Mouse (Mus musculus) cerebellum, adult 2 months (tissue): ENCODE measurements around the gene 4930432M17Rik. TPM values are rescaled to one million over a fixed set of nuclear protein-coding genes. Genes with fewer than 3 reads are reported as not detected.

Experiments
- DNase-seq, 2 experiments: peaks; one replicate each; pipeline ENCODE4 v3.0.0; 2021
- H3K27ac ChIP-seq: fragments of 200-500 bp; 2 replicates; pipeline ENCODE4 v1.5.1; 2012; ENCODE audit warnings: low read length, control low read depth, inconsistent platforms; ENCODE audit not compliant: insufficient read depth
- H3K27me3 ChIP-seq: fragments of 200-500 bp; 2 replicates; pipeline ENCODE4 v1.6.1; 2012; ENCODE audit warnings: inconsistent platforms, mild to moderate bottlenecking, low read length, moderate library complexity; ENCODE audit not compliant: control insufficient read depth, insufficient read depth
- H3K4me1 ChIP-seq: fragments of 200-500 bp; 2 replicates; pipeline ENCODE4 v1.6.1; 2011; ENCODE audit warnings: low read length; ENCODE audit not compliant: control insufficient read depth, insufficient read depth
- H3K4me3 ChIP-seq: fragments of 200-500 bp; replicated peaks from 2 replicates; pipeline ENCODE3; 2011; ENCODE audit warnings: mild to moderate bottlenecking, low read depth, low read length, control low read depth; ENCODE audit not compliant: insufficient read depth
- CTCF ChIP-seq: fragments of 200-500 bp; IDR thresholded peaks from 2 replicates; pipeline ENCODE4 v1.5.1; 2011; ENCODE audit warnings: low read depth, mild to moderate bottlenecking, control low read depth, low read length, moderate library complexity, borderline replicate concordance; ENCODE audit not compliant: insufficient read depth
- POLR2A ChIP-seq: fragments of 200-500 bp; IDR thresholded peaks from 2 replicates; pipeline ENCODE4 v1.6.1; 2011; ENCODE audit warnings: low read length, control low read depth, borderline replicate concordance; ENCODE audit not compliant: insufficient read depth
- WGBS: fragments of 180-500 bp; shearing (Covaris S2); methylation state at CpG from one replicate; pipeline ENCODE4 v1.1.7; 2018; 5-methylcytosine and 5-hydroxymethylcytosine counted together
- polyA plus RNA-seq: library from polyadenylated mRNA; depleted of rRNA; stranded (reverse); fragments of >200 nt; gene quantifications from 2 replicates; pipeline ENCODE4 v1.2.3, GENCODE M21; 2012; rRNA removed

4930432M17Rik gene
- polyA plus RNA-seq = not detected in 2 replicates

GRCm38 (mm10) chr3:121670462-121670861 lies at the start of gene 4930432M17Rik:
4930432M17Rik (plus strand) TSS chr3:121670762.
- Histone ChIP-seq H3K27ac (no peak within 1 kb of the TSS), H3K4me1 (no peaks in the 10 kb centered on the region), H3K4me3 (no peak within 1 kb of the TSS), H3K27me3 (no peaks in the 10 kb centered on the region)
- no peak for DNase-seq
- 65% methylated on average over 4 of the region's 4 CpGs for WGBS
- TF ChIP-seq POLR2A (no peak), CTCF (no peak)

- no peak for DNase-seq
Observed at GRCm38 (mm10) chr3:121625662-121626061, 44.9 kb upstream of the 4930432M17Rik start.

GRCm38 (mm10) chr3:121626273-121626672 lies 44.3 kb upstream of the 4930432M17Rik start:
- H3K27ac ChIP-seq = no peak overlapping the region
- DNase-seq = no peak
- no peak for TF ChIP-seq POLR2A
- TF ChIP-seq CTCF = no peak
- WGBS = 86% methylated on average over 3 of the region's 3 CpGs
- H3K4me3 ChIP-seq = no peak overlapping the region
- no peaks in the 10 kb centered on the region; the same call in 1 of the 2 replicates for H3K27me3 ChIP-seq
- H3K4me1 ChIP-seq = no peaks in the 10 kb centered on the region

More at GRCm38 (mm10) chr3:121625662-121626061, 44.9 kb upstream of the 4930432M17Rik start:
- no peak overlapping the region for H3K27ac ChIP-seq
- WGBS = 68% methylated on average over 2 of the region's 2 CpGs
- H3K4me3 ChIP-seq = no peak overlapping the region
- no peak for TF ChIP-seq POLR2A
- TF ChIP-seq CTCF = no peak
- H3K4me1 ChIP-seq = no peaks in the 10 kb centered on the region
- no peaks in the 10 kb centered on the region; the same call in 1 of the 2 replicates for H3K27me3 ChIP-seq

GRCm38 (mm10) chr3:121628245-121628644 lies 42.3 kb upstream of the 4930432M17Rik start:
- no peak for DNase-seq
- 29% methylated on average over 3 of the region's 3 CpGs for WGBS
- Histone ChIP-seq H3K4me1 (no peaks in the 10 kb centered on the region), H3K4me3 (no peak overlapping the region), H3K27ac (no peak overlapping the region), H3K27me3 (no peaks in the 10 kb centered on the region; the same call in 1 of the 2 replicates)
- TF ChIP-seq POLR2A = no peak
- no peak for TF ChIP-seq CTCF

GRCm38 (mm10) chr3:121630626-121631025 lies 39.9 kb upstream of the 4930432M17Rik start:
- DNase-seq = no peak
- WGBS = 91% methylated on average over 7 of the region's 7 CpGs
- H3K4me1 ChIP-seq = no peaks in the 10 kb centered on the region
- H3K27ac ChIP-seq = no peak overlapping the region
- H3K27me3 ChIP-seq = no peaks in the 10 kb centered on the region; the same call in 1 of the 2 replicates
- TF ChIP-seq POLR2A (no peak), CTCF (no peak)
- no peak overlapping the region for H3K4me3 ChIP-seq

- H3K4me1 ChIP-seq = no peaks in the 10 kb centered on the region
- no peak overlapping the region for H3K4me3 ChIP-seq
- TF ChIP-seq CTCF = no peak
- no peak for TF ChIP-seq POLR2A
- DNase-seq = no peak
- WGBS = 88% methylated on average over 3 of the region's 3 CpGs
- no peaks in the 10 kb centered on the region for H3K27me3 ChIP-seq
- no peak overlapping the region for H3K27ac ChIP-seq
Observed at GRCm38 (mm10) chr3:121634963-121635362, 35.6 kb upstream of the 4930432M17Rik start.

GRCm38 (mm10) chr3:121635505-121635904 lies 35.1 kb upstream of the 4930432M17Rik start:
- H3K27ac ChIP-seq = no peak overlapping the region
- peak; percentile 23 to 38 for DNase-seq

GRCm38 (mm10) chr3:121636315-121636714 lies 34.2 kb upstream of the 4930432M17Rik start:
- no peak overlapping the region for H3K4me3 ChIP-seq
- H3K27ac ChIP-seq = no peak overlapping the region
- TF ChIP-seq CTCF (no peak), POLR2A (no peak)
- WGBS = 33% methylated on average over 6 of the region's 6 CpGs
- peak in 1 of 2 experiments; percentile 47 for DNase-seq
- no peaks in the 10 kb centered on the region for H3K27me3 ChIP-seq
- no peaks in the 10 kb centered on the region for H3K4me1 ChIP-seq

More at GRCm38 (mm10) chr3:121635505-121635904, 35.1 kb upstream of the 4930432M17Rik start:
- Histone ChIP-seq H3K27me3 (no peaks in the 10 kb centered on the region), H3K4me3 (no peak overlapping the region), H3K4me1 (no peaks in the 10 kb centered on the region)
- no peak for TF ChIP-seq POLR2A
- no peak for TF ChIP-seq CTCF
- WGBS = 32% methylated on average over 7 of the region's 7 CpGs
